Comparison of ENCODE assay signal across 11 mouse cellular contexts in genomic region chr5:118635476-118636187, GRCm38 (mm10).
A peak's percentile ranks its signal among the peaks of the same experiment; 100 is the strongest.
DNase-seq lines count a peak whose midpoint lies in the region; ATAC-seq and TF ChIP-seq lines count a peak whose summit lies in the region.
"Had no signal": no experiment of that assay in that cellular context is flagged by ENCODE, and none has a peak within 500 bp of the region (broad histone marks: within the 10 kb centered on the region; RNA-seq: fewer than 3 reads in every experiment).

No protein-coding gene starts in this region.

- H3K9ac ChIP-seq in kidney, embryonic 15.5 days = no peak overlapping the region
- no peak overlapping the region for H3K9ac ChIP-seq in forebrain, postnatal 0 days
- H3K9ac ChIP-seq in midbrain, embryonic 16.5 days (ENCODE audit: low read depth, low read length) = peak overlapping the region; percentile 12; the same call in 1 of the 2 replicates
- H3K9ac ChIP-seq: liver, embryonic 14.5 days; stomach, embryonic 15.5 days had no signal

- peaks cover 49% of the 10 kb centered on the region for H3K4me1 ChIP-seq in kidney, embryonic 15.5 days
- H3K4me1 ChIP-seq in forebrain, postnatal 0 days (ENCODE audit: insufficient read depth) = peaks cover 4% of the 10 kb centered on the region; the same call in 1 of the 2 replicates
- H3K4me1 ChIP-seq in midbrain, embryonic 16.5 days (ENCODE audit: control insufficient read depth, insufficient read depth, low read length) = peaks cover 19% of the 10 kb centered on the region

- ATAC-seq in kidney, embryonic 15.5 days (replicated peaks; ENCODE audit: low FRiP score) = no peak
- peak; percentile 43 for ATAC-seq in forebrain, postnatal 0 days
- no peak for ATAC-seq in midbrain, embryonic 16.5 days

- H3K36me3 ChIP-seq in kidney, embryonic 15.5 days = no peaks in the 10 kb centered on the region
- H3K36me3 ChIP-seq in forebrain, postnatal 0 days (ENCODE audit: insufficient read depth) = no peaks in the 10 kb centered on the region
- no peaks in the 10 kb centered on the region for H3K36me3 ChIP-seq in midbrain, embryonic 16.5 days (ENCODE audit: control insufficient read depth, insufficient read depth, low read length)
- H3K36me3 ChIP-seq: stomach, embryonic 15.5 days had no signal

- 25% methylated on average over 11 of the region's 11 CpGs for WGBS in kidney, embryonic 15.5 days
- 13% methylated on average over 11 of the region's 11 CpGs for WGBS in forebrain, postnatal 0 days
- 4% methylated on average over 11 of the region's 11 CpGs for WGBS in midbrain, embryonic 16.5 days

- no peak for DNase-seq in kidney, adult 9 months
- peak; percentile 57 for DNase-seq in embryo, embryonic 11 days
- no peak for DNase-seq in forebrain, postnatal 0 days
- no peak for DNase-seq in left cerebral cortex, adult 9 months (ENCODE audit: low spot score in 2 of 2)
- DNase-seq in spleen, postnatal 4 days (ENCODE audit: low spot score in 2 of 2) = no peak
- DNase-seq in right cerebral cortex, adult 2 months (ENCODE audit: low spot score in 2 of 2) = no peak

- no peak overlapping the region for H3K4me3 ChIP-seq in kidney, embryonic 15.5 days (replicated peaks)
- no peak overlapping the region for H3K4me3 ChIP-seq in forebrain, postnatal 0 days (ENCODE audit: low read depth, low read length)
- H3K4me3 ChIP-seq in midbrain, embryonic 16.5 days (ENCODE audit: low read depth, low read length) = no peak overlapping the region
- H3K4me3 ChIP-seq: myocyte; stomach, embryonic 15.5 days had no signal

- no peak for TF ChIP-seq CTCF in forebrain, postnatal 0 days (IDR thresholded peaks at IDR 0.05; ENCODE audit: low read depth)

- no peaks in the 10 kb centered on the region for H3K9me3 ChIP-seq in kidney, embryonic 15.5 days (replicated peaks)
- no peaks in the 10 kb centered on the region for H3K9me3 ChIP-seq in forebrain, postnatal 0 days (ENCODE audit: low read length)
- no peaks in the 10 kb centered on the region for H3K9me3 ChIP-seq in midbrain, embryonic 16.5 days (replicated peaks; ENCODE audit: control insufficient read depth, low read length, poor library complexity, severe bottlenecking)
- H3K9me3 ChIP-seq: stomach, embryonic 15.5 days had no signal

- no peak overlapping the region for H3K4me2 ChIP-seq in kidney, embryonic 15.5 days
- H3K4me2 ChIP-seq in forebrain, postnatal 0 days (ENCODE audit: low read depth) = no peak overlapping the region
- H3K4me2 ChIP-seq in midbrain, embryonic 16.5 days (ENCODE audit: low read length) = 0 out of 2 replicates have a peak overlapping the region, but pooled peaks have one; percentile 3
- H3K4me2 ChIP-seq: stomach, embryonic 15.5 days had no signal

- peak overlapping the region; percentile 30 for H3K27ac ChIP-seq in kidney, embryonic 15.5 days
- peak overlapping the region; percentile 9; the same call in 1 of the 2 replicates for H3K27ac ChIP-seq in forebrain, postnatal 0 days (ENCODE audit: low read depth, low read length)
- H3K27ac ChIP-seq in midbrain, embryonic 16.5 days (ENCODE audit: low read length) = peak overlapping the region; percentile 39
- H3K27ac ChIP-seq: liver, embryonic 14.5 days; stomach, embryonic 15.5 days had no signal

- no peaks in the 10 kb centered on the region for H3K27me3 ChIP-seq in kidney, embryonic 15.5 days
- H3K27me3 ChIP-seq in forebrain, postnatal 0 days (ENCODE audit: insufficient read depth, low read length) = no peaks in the 10 kb centered on the region
- no peaks in the 10 kb centered on the region for H3K27me3 ChIP-seq in midbrain, embryonic 16.5 days (ENCODE audit: control insufficient read depth, insufficient read depth, low read depth, low read length)
- H3K27me3 ChIP-seq: stomach, embryonic 15.5 days had no signal
